Mouse (Mus musculus) thymus, adult 2 months (tissue): ENCODE results near the gene Mum1.
"Not testable (repeated sequence)": the region's sequence is repeated elsewhere in the genome, so short reads cannot be mapped to it uniquely, and the experiment has no call there.

ENCODE experiments used
- CTCF ChIP-seq: fragments of 200-500 bp; IDR thresholded peaks from 2 replicates; pipeline ENCODE4 v1.5.1; 2012; ENCODE audit warnings: mild to moderate bottlenecking, control low read depth, low read length, moderate library complexity, borderline replicate concordance; ENCODE audit not compliant: control insufficient read depth, poor library complexity, insufficient read depth; ENCODE audit errors: extremely low read depth
- POLR2A ChIP-seq: fragments of 200-500 bp; IDR thresholded peaks from 2 replicates; pipeline ENCODE4 v1.6.1; 2012; ENCODE audit warnings: mild to moderate bottlenecking, low read length, control low read depth, moderate library complexity; ENCODE audit not compliant: control insufficient read depth, poor library complexity, insufficient read depth; ENCODE audit errors: extremely low read depth

DNA sequence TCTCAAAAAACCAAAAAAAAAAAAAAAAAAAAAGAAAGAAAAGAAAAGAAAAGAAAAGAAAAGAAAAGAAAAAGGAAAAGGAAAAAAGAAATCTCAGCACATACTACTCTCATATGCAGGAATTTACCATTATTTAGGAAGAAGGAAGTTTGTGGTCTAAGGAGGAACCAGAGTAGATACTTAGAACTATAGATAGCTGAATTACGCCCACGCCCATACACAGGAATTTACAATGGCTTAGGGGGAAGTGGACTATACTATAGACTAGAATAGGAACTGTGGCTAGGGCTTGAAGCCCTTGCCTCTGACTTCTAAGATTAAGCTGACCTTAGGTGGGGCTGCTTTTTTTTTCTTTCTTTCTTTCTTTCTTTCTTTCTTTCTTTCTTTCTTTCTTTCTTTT, 3.1 kb upstream of the Mum1 start:
- TF ChIP-seq POLR2A, CTCF: not testable (repeated sequence)
